Mouse (Mus musculus): ENCODE measurements around the gene Nfkbil1. TPM values are rescaled to one million over a fixed set of nuclear protein-coding genes. Genes with fewer than 3 reads are reported as not detected.

The Nfkbil1 gene
- polyA plus RNA-seq, 1 experiment from 2014 or later, result 11.2 TPM

GRCm38 (mm10) chr17:35272249-35272648, 36.7 kb upstream of the Nfkbil1 start:
- no peak for DNase-seq (ENCODE audit: low spot score)

DNA sequence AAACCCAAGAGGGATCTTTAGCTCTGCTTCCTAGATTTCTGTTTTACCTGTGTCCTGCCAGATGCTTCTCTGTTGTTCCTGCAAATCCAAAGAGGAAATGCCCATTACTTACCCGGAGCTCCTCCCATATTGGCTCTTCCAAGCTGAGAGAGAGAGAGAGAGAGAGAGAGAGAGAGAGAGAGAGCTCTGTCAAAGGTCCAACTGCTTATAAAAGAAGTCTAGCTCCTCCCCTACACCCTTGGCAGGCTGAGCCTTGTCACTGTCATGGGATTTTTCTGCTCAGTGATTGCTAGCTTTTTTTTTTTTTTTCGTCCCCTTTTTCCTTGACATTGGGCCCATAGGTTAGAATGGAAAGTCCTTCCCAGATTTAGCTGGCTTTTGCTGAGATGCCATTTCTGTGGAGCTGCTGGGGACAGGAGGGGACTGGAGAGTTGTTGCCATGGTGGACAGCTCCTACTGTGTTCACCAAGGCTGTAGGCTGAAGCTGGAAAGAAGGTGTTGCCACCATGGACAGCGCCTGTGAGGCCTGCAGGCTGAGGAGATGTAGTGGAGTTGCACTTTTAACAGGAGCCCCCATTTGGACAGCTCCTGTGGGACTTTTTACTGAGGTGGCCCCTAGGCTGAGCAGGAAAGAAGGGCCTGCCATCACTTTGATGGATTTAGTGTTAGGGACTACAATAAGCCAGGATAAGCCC, 34.2 kb upstream of the Nfkbil1 start:
- no peak overlapping the region for H3K27ac ChIP-seq (ENCODE audit: low read length)
- H3K4me2 ChIP-seq (replicated peaks; ENCODE audit: low read depth, low read length), result no peak overlapping the region
- no peaks in the 10 kb centered on the region for H3K27me3 ChIP-seq (replicated peaks; ENCODE audit: insufficient read depth, low read length)
- TF ChIP-seq CTCF (IDR thresholded peaks at IDR 0.05) (no peak), EP300 (IDR thresholded peaks at IDR 0.05) (no peak)
- no peak overlapping the region for H3K9ac ChIP-seq (replicated peaks; ENCODE audit: low read depth)
- WGBS, result 26% methylated on average over 3 of the region's 3 CpGs
- H3K9me3 ChIP-seq (ENCODE audit: low read length), result no peaks in the 10 kb centered on the region
- no peak overlapping the region for H3K4me3 ChIP-seq (ENCODE audit: low read depth, low read length)
- DNase-seq (ENCODE audit: low spot score), result peak; percentile 55
- peak; percentile 57 for ATAC-seq
- no peaks in the 10 kb centered on the region for H3K36me3 ChIP-seq (ENCODE audit: insufficient read depth, low read length)
- H3K4me1 ChIP-seq (ENCODE audit: insufficient read depth, low read depth, low read length), result no peaks in the 10 kb centered on the region

More at GRCm38 (mm10) chr17:35272249-35272648, 36.7 kb upstream of the Nfkbil1 start:
- Histone ChIP-seq H3K4me1 (ENCODE audit: insufficient read depth, low read depth, low read length) (no peaks in the 10 kb centered on the region), H3K27me3 (replicated peaks; ENCODE audit: insufficient read depth, low read length) (no peaks in the 10 kb centered on the region; the same call in 1 of the 2 replicates), H3K4me3 (ENCODE audit: low read depth, low read length) (no peak overlapping the region), H3K36me3 (ENCODE audit: insufficient read depth, low read length) (no peaks in the 10 kb centered on the region), H3K27ac (ENCODE audit: low read length) (no peak overlapping the region), H3K4me2 (replicated peaks; ENCODE audit: low read depth, low read length) (no peak overlapping the region), H3K9me3 (ENCODE audit: low read length) (no peaks in the 10 kb centered on the region), H3K9ac (replicated peaks; ENCODE audit: low read depth) (no peak overlapping the region)
- no peak for ATAC-seq
- 57% methylated on average over 3 of the region's 3 CpGs for WGBS
- TF ChIP-seq CTCF (IDR thresholded peaks at IDR 0.05) (no peak), EP300 (IDR thresholded peaks at IDR 0.05) (no peak)

GRCm38 (mm10) chr17:35267399-35268086, 32.0 kb upstream of the Nfkbil1 start:
- H3K27me3 ChIP-seq (replicated peaks; ENCODE audit: insufficient read depth, low read length), result no peaks in the 10 kb centered on the region
- no peak for DNase-seq (ENCODE audit: low spot score)
- WGBS, result 53% methylated on average over 1 of the region's 1 CpGs
- no peaks in the 10 kb centered on the region for H3K36me3 ChIP-seq (ENCODE audit: insufficient read depth, low read length)
- H3K27ac ChIP-seq (ENCODE audit: low read length), result no peak overlapping the region
- no peak overlapping the region for H3K9ac ChIP-seq (replicated peaks; ENCODE audit: low read depth)
- H3K4me2 ChIP-seq (replicated peaks; ENCODE audit: low read depth, low read length), result no peak overlapping the region
- TF ChIP-seq CTCF (IDR thresholded peaks at IDR 0.05) (no peak), EP300 (IDR thresholded peaks at IDR 0.05) (no peak)
- no peaks in the 10 kb centered on the region for H3K4me1 ChIP-seq (ENCODE audit: insufficient read depth, low read depth, low read length)
- H3K9me3 ChIP-seq (ENCODE audit: low read length), result no peaks in the 10 kb centered on the region
- ATAC-seq, result no peak
- no peak overlapping the region for H3K4me3 ChIP-seq (ENCODE audit: low read depth, low read length)

DNA sequence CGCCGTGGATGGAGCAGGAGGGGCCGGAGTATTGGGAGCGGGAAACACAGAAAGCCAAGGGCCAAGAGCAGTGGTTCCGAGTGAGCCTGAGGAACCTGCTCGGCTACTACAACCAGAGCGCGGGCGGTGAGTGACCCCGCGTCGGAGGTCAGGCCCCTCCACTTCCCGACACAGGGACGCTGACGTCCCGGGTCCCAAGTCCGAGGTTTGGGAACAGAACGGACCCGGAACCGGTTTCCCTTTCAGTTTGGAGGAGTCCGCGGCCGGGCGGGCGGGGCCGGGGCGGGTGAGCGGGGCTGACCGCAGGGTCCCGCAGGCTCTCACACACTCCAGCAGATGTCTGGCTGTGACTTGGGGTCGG, 27.9 kb upstream of the Nfkbil1 start:
- DNase-seq (ENCODE audit: low spot score), result peak; percentile 44
- ATAC-seq, result peak; percentile 18

GRCm38 (mm10) chr17:35262664-35263522, 27.3 kb upstream of the Nfkbil1 start, which contains the start of gene H2-D1:
TSS of gene H2-D1 (plus strand) at chr17:35262730.
- Histone ChIP-seq H3K4me2 (replicated peaks; ENCODE audit: low read depth, low read length) (peak within 1 kb of the TSS; percentile 98), H3K36me3 (ENCODE audit: insufficient read depth, low read length) (no peaks in the 10 kb centered on the region), H3K27ac (ENCODE audit: low read length) (peak within 1 kb of the TSS; percentile 51), H3K27me3 (replicated peaks; ENCODE audit: insufficient read depth, low read length) (no peaks in the 10 kb centered on the region), H3K4me3 (ENCODE audit: low read depth, low read length) (peak within 1 kb of the TSS; percentile 77), H3K9ac (replicated peaks; ENCODE audit: low read depth) (peak within 1 kb of the TSS; percentile 68), H3K4me1 (ENCODE audit: insufficient read depth, low read depth, low read length) (no peaks in the 10 kb centered on the region; the same call in 1 of the 2 replicates), H3K9me3 (ENCODE audit: low read length) (no peaks in the 10 kb centered on the region)
- DNase-seq (ENCODE audit: low spot score) (peak; percentile 96), ATAC-seq (peak; percentile 92)
- 1% methylated on average over 61 of the region's 73 CpGs for WGBS
- TF ChIP-seq CTCF (IDR thresholded peaks at IDR 0.05) (no peak), EP300 (IDR thresholded peaks at IDR 0.05) (peak; percentile 55)

More for the DNA sequence above, 27.9 kb upstream of the Nfkbil1 start:
- WGBS, result 3% methylated on average over 15 of the region's 31 CpGs
- H3K4me2 ChIP-seq (replicated peaks; ENCODE audit: low read depth, low read length), result peak overlapping the region; percentile 98
- H3K4me3 ChIP-seq (ENCODE audit: low read depth, low read length), result peak overlapping the region; percentile 77
- H3K27ac ChIP-seq (ENCODE audit: low read length), result 0 out of 2 replicates have a peak overlapping the region, but pooled peaks have one; percentile 38
- peak overlapping the region; percentile 68 for H3K9ac ChIP-seq (replicated peaks; ENCODE audit: low read depth)
- H3K4me1 ChIP-seq (ENCODE audit: insufficient read depth, low read depth, low read length), result no peaks in the 10 kb centered on the region; the same call in 1 of the 2 replicates
- no peaks in the 10 kb centered on the region for H3K36me3 ChIP-seq (ENCODE audit: insufficient read depth, low read length)
- H3K9me3 ChIP-seq (ENCODE audit: low read length), result no peaks in the 10 kb centered on the region
- TF ChIP-seq EP300 (IDR thresholded peaks at IDR 0.05), result no peak
- TF ChIP-seq CTCF (IDR thresholded peaks at IDR 0.05), result no peak
- no peaks in the 10 kb centered on the region for H3K27me3 ChIP-seq (replicated peaks; ENCODE audit: insufficient read depth, low read length)

DNA sequence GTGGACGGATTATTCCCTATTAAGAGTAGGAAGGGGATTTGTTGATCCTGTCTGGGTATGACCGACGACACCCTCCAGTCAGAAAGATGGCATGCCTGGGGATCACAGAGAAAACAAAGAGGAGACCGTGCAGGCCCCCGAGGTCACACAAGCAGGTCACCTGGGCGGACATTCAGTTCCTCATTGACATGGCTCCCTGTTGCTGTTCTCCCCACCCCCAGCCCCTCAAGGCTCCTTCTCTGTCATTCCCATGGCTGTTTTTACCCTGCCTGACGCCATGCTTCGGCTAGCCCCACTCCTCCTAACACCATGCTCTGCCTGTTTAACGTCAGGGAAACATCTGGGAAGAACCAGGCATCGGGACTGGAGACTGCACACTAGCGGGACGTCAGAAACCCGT, 26.1 kb upstream of the Nfkbil1 start:
- H3K4me1 ChIP-seq (ENCODE audit: insufficient read depth, low read depth, low read length), result no peaks in the 10 kb centered on the region; the same call in 1 of the 2 replicates
- H3K4me3 ChIP-seq (ENCODE audit: low read depth, low read length), result no peak overlapping the region
- WGBS, result 72% methylated on average over 13 of the region's 13 CpGs
- ATAC-seq (no peak), DNase-seq (ENCODE audit: low spot score) (no peak)
- H3K27ac ChIP-seq (ENCODE audit: low read length), result no peak overlapping the region
- no peak for TF ChIP-seq CTCF (IDR thresholded peaks at IDR 0.05)
- no peak for TF ChIP-seq EP300 (IDR thresholded peaks at IDR 0.05)
- no peaks in the 10 kb centered on the region for H3K36me3 ChIP-seq (ENCODE audit: insufficient read depth, low read length)
- H3K4me2 ChIP-seq (replicated peaks; ENCODE audit: low read depth, low read length), result no peak overlapping the region
- H3K9ac ChIP-seq (replicated peaks; ENCODE audit: low read depth), result no peak overlapping the region
- no peaks in the 10 kb centered on the region for H3K9me3 ChIP-seq (ENCODE audit: low read length)
- no peaks in the 10 kb centered on the region for H3K27me3 ChIP-seq (replicated peaks; ENCODE audit: insufficient read depth, low read length)
